Mouse (Mus musculus) liver, embryonic 15.5 days (tissue): ENCODE measurements around the gene Olfr875. TPM values are rescaled to one million over a fixed set of nuclear protein-coding genes. Genes with fewer than 3 reads are reported as not detected.

Source experiments
- ATAC-seq: fragments of 200-750 bp; cut with Nextera tagmentation; 2 replicates; pipeline ENCODE4 v1.8.0; 2017; ENCODE audit warnings: moderate number of reproducible peaks, mild to moderate bottlenecking, moderate library complexity; ENCODE audit not compliant: insufficient read depth
- H3K27ac ChIP-seq: fragments of 300-500 bp; sonication (generic); replicated peaks from 2 replicates; pipeline ENCODE4 v1.5.1; 2015; ENCODE audit warnings: mild to moderate bottlenecking, inconsistent platforms
- H3K27me3 ChIP-seq: fragments of 300-500 bp; sonication (generic); 2 replicates; pipeline ENCODE4 v1.6.1; 2015; ENCODE audit warnings: mild to moderate bottlenecking, inconsistent platforms
- H3K36me3 ChIP-seq: fragments of 300-500 bp; sonication (generic); replicated peaks from 2 replicates; pipeline ENCODE4 v1.6.1; 2015; ENCODE audit warnings: moderate library complexity, mild to moderate bottlenecking, inconsistent platforms
- H3K4me1 ChIP-seq: fragments of 300-500 bp; sonication (generic); replicated peaks from 2 replicates; pipeline ENCODE4 v1.6.1; 2015; ENCODE audit warnings: inconsistent platforms
- H3K4me2 ChIP-seq: fragments of 300-500 bp; sonication (generic); 2 replicates; pipeline ENCODE4 v1.6.1; 2015; ENCODE audit warnings: moderate library complexity, mild to moderate bottlenecking, inconsistent platforms
- H3K4me3 ChIP-seq: fragments of 300-500 bp; sonication (generic); replicated peaks from 2 replicates; pipeline ENCODE4 v1.5.1; 2015; ENCODE audit warnings: mild to moderate bottlenecking, inconsistent platforms
- H3K9ac ChIP-seq: fragments of 300-500 bp; sonication (generic); 2 replicates; pipeline ENCODE4 v1.6.1; 2015; ENCODE audit warnings: moderate library complexity, mild to moderate bottlenecking, inconsistent platforms
- H3K9me3 ChIP-seq: fragments of 300-500 bp; sonication (generic); replicated peaks from 2 replicates; pipeline ENCODE4 v1.6.1; 2016; ENCODE audit warnings: inconsistent platforms
- WGBS: fragments of 180-500 bp; shearing (Covaris S2); methylation state at CpG from one replicate; pipeline ENCODE4 v1.1.7; 2015; ENCODE audit warnings: mixed read lengths; ENCODE audit not compliant: insufficient replicate concordance; 5-methylcytosine and 5-hydroxymethylcytosine counted together
- polyA plus RNA-seq: library from polyadenylated mRNA; unstranded; fragments of >200 nt; fragmentation: Nextera tagmentation; extraction: Ambion mirVana; gene quantifications from 2 replicates; pipeline ENCODE4 v1.2.1, GENCODE M21; 2015

Gene Olfr875
- polyA plus RNA-seq, 1 experiment from 2014 or later: not detected

DNA sequence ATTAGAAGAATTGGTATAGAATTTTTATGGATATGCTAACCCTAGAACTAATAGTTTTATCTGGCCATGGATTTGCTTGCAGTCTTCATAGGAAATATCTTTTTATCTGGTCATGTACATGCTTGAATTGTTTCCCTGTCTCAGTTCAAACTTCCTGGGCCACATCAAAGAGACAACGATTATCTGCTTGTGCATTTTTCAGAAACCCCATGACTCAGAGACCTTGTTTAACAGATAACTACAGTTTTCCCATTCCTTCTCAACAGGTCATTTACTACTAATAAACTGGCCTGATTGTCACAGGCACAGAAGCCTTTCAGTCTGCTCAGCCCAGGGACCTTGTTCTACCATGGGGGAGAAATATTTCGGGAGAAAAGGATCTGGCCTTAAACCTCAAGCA, 14.8 kb downstream of the Olfr875 start:
- no peak overlapping the region for H3K27ac ChIP-seq
- H3K9me3 ChIP-seq: no peaks in the 10 kb centered on the region
- no peak overlapping the region for H3K9ac ChIP-seq
- no peak for ATAC-seq
- no peaks in the 10 kb centered on the region for H3K27me3 ChIP-seq
- no peak overlapping the region for H3K4me3 ChIP-seq
- 56% methylated on average over 2 of the region's 2 CpGs for WGBS
- H3K36me3 ChIP-seq: no peaks in the 10 kb centered on the region
- H3K4me2 ChIP-seq: no peak overlapping the region
- no peaks in the 10 kb centered on the region for H3K4me1 ChIP-seq

DNA sequence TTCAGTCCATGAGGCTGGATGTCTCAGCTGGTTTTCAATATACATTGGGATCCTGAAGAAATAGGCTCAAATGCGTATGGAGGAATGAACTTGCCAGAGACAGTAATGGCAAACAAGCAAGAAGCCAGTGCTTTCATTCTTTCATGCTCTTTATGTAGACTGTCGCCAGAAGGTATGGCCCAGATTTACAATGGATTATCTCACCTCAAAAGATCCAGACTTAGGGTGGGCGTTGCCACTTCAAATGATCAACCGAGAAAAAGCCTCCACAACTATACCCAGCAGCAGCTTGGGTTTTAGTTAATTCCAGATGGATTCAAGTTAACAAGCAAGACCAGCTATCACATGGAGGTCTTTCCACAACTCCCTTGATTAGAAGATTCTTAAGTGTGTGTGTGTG, 30.4 kb downstream of the Olfr875 start:
- WGBS: 68% methylated on average over 4 of the region's 4 CpGs

DNA sequence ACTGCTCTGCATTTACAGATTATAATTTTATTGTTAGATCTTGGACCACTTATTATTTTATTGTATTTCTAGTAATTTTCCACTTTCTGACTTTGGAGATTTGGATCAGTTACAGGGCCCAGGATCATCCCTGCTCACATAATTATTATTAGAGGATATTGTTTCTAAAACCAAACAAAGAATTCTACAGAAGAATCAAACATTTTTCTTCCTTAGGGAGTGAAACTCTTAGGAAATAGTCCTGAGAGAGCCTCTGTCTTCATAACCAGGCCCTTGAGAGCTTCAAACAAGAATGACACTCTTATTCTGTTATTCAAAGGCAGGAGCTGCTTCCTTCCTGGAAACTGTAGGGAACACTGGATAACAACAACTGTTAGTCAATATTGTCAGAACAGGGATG, 31.1 kb downstream of the Olfr875 start, which contains the start of gene Olfr876:
TSS of gene Olfr876 (plus strand) at position 301 of the 400 bp plus-strand sequence.
- H3K27ac ChIP-seq: no peak within 1 kb of the TSS
- H3K9me3 ChIP-seq: no peaks in the 10 kb centered on the region
- H3K27me3 ChIP-seq: no peaks in the 10 kb centered on the region
- ATAC-seq: no peak
- H3K4me3 ChIP-seq: no peak within 1 kb of the TSS
- no peak within 1 kb of the TSS for H3K9ac ChIP-seq
- no peaks in the 10 kb centered on the region for H3K36me3 ChIP-seq
- no peak within 1 kb of the TSS for H3K4me2 ChIP-seq
- no peaks in the 10 kb centered on the region for H3K4me1 ChIP-seq

More for the DNA sequence above, 30.4 kb downstream of the Olfr875 start:
- Histone ChIP-seq H3K4me3 (no peak overlapping the region), H3K36me3 (no peaks in the 10 kb centered on the region), H3K4me1 (no peaks in the 10 kb centered on the region), H3K9ac (no peak overlapping the region), H3K27ac (no peak overlapping the region), H3K9me3 (no peaks in the 10 kb centered on the region), H3K4me2 (no peak overlapping the region), H3K27me3 (no peaks in the 10 kb centered on the region)
- no peak for ATAC-seq

DNA sequence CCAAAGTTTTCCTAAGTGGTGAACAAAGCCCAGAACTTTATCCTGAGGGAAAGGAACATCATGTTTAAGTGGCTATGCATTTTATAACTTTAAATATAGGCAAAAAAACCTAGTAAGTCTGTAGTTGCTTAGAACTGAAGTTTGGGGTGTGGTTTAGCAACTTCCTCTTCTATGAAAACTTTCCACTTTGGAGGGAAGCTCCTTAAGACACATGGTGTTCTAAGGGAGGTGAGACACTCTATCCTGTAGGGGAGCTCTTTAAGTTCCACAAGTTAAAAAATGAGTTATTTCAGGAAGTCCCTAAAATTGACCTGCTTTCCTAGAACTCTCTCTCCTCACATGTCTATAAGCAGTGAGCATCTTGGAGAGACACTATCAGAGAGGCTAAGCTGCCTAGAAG, 35.6 kb downstream of the Olfr875 start:
- no peak overlapping the region for H3K4me3 ChIP-seq
- no peaks in the 10 kb centered on the region for H3K27me3 ChIP-seq
- no peak for ATAC-seq
- no peaks in the 10 kb centered on the region for H3K9me3 ChIP-seq
- no peaks in the 10 kb centered on the region for H3K36me3 ChIP-seq
- H3K4me1 ChIP-seq: no peaks in the 10 kb centered on the region
- H3K4me2 ChIP-seq: no peak overlapping the region
- no peak overlapping the region for H3K27ac ChIP-seq
- no peak overlapping the region for H3K9ac ChIP-seq

DNA sequence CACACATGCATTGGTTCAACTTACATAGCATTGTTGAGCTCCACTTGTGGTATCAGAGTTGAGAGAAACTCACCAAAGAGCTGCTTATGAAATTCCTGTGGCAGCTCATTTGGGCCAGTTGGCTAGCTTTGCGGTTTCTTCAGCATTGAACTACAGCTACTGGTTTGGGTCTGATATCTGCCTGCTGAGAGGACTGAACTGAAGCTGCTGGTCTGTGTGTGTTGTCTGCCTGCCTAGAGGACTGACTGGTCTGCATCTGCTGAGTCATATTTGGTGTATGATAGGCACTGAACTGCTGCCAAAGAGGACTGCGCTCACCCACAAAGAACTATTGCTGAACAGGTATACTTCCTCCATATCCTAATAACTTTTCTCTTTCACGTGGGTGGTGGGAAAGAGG, 36.8 kb downstream of the Olfr875 start:
- no peak overlapping the region for H3K9ac ChIP-seq
- no peak overlapping the region for H3K27ac ChIP-seq
- no peaks in the 10 kb centered on the region for H3K36me3 ChIP-seq
- H3K4me2 ChIP-seq: no peak overlapping the region
- no peaks in the 10 kb centered on the region for H3K9me3 ChIP-seq
- no peak overlapping the region for H3K4me3 ChIP-seq
- no peak for ATAC-seq
- H3K27me3 ChIP-seq: no peaks in the 10 kb centered on the region
- no peaks in the 10 kb centered on the region for H3K4me1 ChIP-seq
- WGBS: 60% methylated on average over 3 of the region's 3 CpGs

DNA sequence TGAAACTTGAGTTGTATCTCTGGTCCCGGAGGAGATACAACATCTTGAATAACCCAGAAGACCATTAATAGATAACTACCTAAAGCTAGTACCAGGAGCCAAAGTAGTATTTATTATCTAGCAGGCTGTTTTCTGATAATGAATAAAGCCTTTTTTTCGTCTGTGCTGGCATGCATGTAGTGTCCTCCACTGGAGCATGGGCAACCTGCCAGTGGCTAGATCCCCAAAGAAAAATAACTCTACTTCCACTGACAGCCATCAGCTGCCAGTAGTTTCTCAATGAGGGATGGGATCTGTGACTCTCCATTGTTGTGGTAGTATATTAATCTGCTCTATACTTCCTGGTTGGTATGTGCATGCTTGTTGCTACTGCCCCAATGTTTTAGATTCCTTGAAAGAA, 37.3 kb downstream of the Olfr875 start:
- H3K9ac ChIP-seq: no peak overlapping the region
- H3K36me3 ChIP-seq: no peaks in the 10 kb centered on the region
- H3K4me3 ChIP-seq: no peak overlapping the region
- H3K9me3 ChIP-seq: no peaks in the 10 kb centered on the region
- 43% methylated on average over 2 of the region's 2 CpGs for WGBS
- no peak overlapping the region for H3K4me2 ChIP-seq
- no peak for ATAC-seq
- no peaks in the 10 kb centered on the region for H3K4me1 ChIP-seq
- H3K27ac ChIP-seq: no peak overlapping the region
- H3K27me3 ChIP-seq: no peaks in the 10 kb centered on the region

DNA sequence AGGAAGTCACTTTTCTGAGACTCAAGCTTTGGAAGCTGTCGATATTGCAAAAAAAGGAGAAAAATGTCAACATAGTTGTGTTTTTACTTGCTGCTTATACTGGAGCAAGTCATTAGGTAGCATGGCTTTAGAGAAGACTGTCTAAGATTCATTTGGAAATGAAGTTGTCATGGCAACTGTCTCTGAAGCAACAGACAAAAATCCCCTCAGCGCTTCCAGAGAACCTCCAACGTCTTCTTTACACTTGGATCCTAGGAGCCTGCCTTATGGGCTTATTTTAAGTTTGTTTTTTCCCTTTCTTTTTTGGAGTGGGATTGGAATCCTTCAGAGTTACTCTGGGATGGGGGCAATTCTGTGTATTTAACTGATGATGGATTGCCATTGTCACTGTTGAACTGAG, 43.0 kb downstream of the Olfr875 start:
- ATAC-seq: no peak
- Histone ChIP-seq H3K36me3 (no peaks in the 10 kb centered on the region), H3K9me3 (no peaks in the 10 kb centered on the region), H3K4me3 (no peak overlapping the region), H3K27me3 (no peaks in the 10 kb centered on the region), H3K4me1 (no peaks in the 10 kb centered on the region), H3K9ac (no peak overlapping the region), H3K4me2 (no peak overlapping the region), H3K27ac (no peak overlapping the region)
- 76% methylated on average over 3 of the region's 3 CpGs for WGBS

Other genes with a start within 250 kb of the Olfr875 start
- 14.5 and 17.9 TPM in 2 replicates for gene Esam, start 243.8 kb upstream of the Olfr875 start, polyA plus RNA-seq
- 0.29 and 0.32 TPM in 2 replicates for gene Vsig2, start 232.6 kb upstream of the Olfr875 start, polyA plus RNA-seq
- 5.4 and 6.2 TPM in 2 replicates for gene Nrgn, start 219.0 kb upstream of the Olfr875 start, polyA plus RNA-seq
- gene Siae, start 216.2 kb upstream of the Olfr875 start, polyA plus RNA-seq: 5.6 and 6.4 TPM in 2 replicates
- 1.3 and 1.5 TPM in 2 replicates for gene Spa17, start 158.1 kb upstream of the Olfr875 start, polyA plus RNA-seq
- 43.1 and 48.3 TPM in 2 replicates for gene Tbrg1, start 114.5 kb upstream of the Olfr875 start, polyA plus RNA-seq
- gene Panx3, start 102.6 kb upstream of the Olfr875 start, polyA plus RNA-seq: not detected in 2 replicates
- gene Olfr160, start 55.6 kb upstream of the Olfr875 start, polyA plus RNA-seq: not detected in 2 replicates
- gene Olfr874, start 26.8 kb upstream of the Olfr875 start, polyA plus RNA-seq: not detected in 2 replicates
- not detected in 2 replicates for gene Olfr876, start 31.2 kb downstream of the Olfr875 start, polyA plus RNA-seq
- gene Olfr877, start 82.4 kb downstream of the Olfr875 start, polyA plus RNA-seq: not detected in 2 replicates
- not detected in 2 replicates for gene Olfr145, start 124.9 kb downstream of the Olfr875 start, polyA plus RNA-seq
- gene Olfr878, start 146.0 kb downstream of the Olfr875 start, polyA plus RNA-seq: not detected in 2 replicates
- not detected in 2 replicates for gene Olfr881, start 220.0 kb downstream of the Olfr875 start, polyA plus RNA-seq